Mouse (Mus musculus): Measurements from ENCODE around the gene Klhl29.

Gene Klhl29

DNA sequence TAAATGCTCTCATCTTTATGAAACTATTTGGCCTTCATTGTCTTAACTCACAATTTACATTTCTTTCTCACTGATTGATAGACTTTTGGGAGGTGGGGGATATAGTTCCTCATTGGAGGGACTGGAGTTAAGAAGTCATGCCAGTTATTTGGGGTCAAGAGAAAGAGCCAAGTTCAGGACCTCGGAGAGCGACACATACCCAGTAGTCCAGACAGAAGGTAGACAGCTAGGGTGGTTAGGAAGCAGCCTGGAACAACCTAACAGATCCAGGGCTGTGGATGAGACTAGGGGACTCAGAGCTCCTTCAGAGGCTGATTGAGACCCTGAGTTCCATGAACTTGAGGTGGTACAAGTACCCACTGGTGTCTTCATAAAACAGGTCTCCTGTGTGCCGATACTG is 264.1 kb downstream of the Klhl29 start:
- DNase-seq = no peak

DNA sequence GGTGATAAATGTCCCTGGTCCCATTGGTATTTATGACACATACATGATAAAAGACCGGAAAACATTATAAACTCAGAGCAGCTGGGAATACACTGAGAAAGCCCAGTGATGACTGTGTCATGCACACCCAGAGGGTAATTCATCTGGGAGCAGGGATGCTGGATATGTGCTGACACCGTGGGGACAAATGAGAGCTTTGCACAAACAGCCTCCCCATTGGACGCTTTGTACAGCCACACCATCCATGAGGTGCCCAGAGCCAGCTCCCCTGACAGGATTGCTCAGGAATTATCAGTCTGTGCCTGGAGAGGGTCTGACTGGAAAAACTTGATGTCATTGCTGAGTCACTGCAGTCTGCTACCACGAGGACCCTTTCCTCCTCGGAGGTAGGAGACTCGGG is 266.9 kb downstream of the Klhl29 start:
- no peak for DNase-seq

DNA sequence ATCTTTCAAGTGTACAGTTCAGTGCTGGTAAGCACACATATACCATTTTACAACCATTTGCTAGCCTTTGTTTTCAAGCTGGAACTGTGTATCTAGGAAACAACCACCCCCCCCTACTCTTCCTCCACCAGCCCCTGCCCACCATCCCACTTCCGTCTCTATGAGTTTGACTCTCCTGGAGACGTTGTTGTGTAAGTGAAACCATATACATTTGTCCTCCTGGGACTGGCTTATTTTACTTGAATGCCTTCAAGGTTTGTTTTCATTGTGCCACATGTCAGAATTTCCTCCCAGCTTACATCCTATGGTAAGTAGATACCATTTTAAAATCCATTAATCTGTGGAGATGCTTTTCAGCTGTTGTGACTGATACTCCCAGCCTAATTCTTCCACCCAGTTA is 267.7 kb downstream of the Klhl29 start:
- DNase-seq = no peak

DNA sequence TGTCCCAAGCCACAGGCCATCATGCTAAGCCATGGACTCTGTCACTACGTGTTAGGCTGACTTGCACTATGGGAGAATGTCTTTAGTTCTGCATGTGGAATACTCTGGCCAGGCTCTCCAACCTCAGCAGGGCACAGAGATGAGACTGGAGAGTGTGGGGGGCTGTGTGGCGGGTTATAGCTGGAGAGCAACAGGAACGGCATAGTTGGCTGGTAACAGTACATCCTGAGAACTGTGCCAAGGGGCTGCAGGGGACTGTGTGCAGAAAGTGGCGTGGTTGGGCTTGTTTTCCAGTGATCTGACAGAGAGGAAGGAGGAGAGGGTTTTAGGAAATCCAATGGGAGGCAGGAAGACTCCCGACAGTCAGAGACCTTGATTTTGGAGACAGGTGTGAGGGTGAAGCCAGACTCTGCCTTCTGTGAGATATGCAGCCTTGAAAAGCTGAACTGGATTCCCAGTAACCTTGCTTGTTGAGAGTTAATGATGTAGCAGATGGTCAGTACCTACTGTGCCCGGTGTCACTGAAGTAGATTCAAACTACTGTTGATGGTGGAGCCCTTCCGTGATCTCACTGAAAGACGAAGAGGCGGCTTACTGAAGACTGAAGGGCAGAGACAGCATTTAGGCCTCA is 270.9 kb downstream of the Klhl29 start:
- DNase-seq = peak; percentile 82 to 86

DNA sequence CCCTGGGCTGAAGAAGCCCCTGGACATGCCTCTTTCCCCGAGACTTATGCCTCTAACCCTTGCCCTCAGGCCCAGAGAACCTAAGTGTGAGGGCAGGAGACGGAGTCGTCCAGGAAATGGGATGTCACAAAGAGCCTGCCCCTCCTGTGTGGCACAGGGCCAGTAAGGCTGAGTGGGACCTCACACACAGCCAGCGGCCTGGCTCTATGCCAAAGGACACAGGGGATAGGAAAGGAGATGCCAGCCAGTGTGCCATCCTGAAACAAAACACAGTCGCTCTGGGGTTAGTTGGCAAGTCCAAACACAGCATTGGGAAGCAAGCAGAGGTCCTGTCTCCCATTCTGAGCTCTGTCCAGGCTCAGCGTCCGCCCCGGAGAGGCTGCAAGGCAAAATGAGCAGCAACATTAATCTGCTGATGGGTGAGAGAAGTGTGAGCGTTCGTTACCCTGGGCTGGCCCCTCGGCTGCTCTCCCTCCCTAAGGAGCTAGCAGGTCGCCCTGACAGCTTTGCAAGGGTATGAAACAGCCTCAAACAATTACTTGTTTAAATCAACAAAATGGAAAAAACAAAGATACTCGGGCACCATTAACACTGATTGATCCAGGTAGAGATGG is 274.0 kb downstream of the Klhl29 start:
- DNase-seq = peak; percentile 76 to 82

DNA sequence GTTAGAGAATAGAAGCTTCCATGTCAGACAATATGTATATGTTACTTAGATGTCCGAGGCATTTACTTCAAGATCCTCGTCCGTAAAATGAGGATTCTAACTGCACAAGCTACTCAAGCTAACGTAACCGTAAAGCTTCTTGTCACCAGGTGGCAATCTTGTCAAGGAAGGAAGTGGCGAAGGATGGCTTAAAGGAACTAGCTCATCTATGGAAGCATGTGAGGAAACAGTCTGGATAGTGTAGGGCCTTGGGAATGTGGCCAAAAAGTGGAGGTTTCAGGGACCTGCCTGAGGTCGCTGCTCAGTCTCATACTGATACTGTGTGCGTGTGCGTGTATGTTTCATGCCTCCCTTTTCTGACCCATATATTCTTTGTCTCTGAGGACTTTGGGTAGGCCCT is 275.9 kb downstream of the Klhl29 start:
- DNase-seq = peak; percentile 61 to 70

DNA sequence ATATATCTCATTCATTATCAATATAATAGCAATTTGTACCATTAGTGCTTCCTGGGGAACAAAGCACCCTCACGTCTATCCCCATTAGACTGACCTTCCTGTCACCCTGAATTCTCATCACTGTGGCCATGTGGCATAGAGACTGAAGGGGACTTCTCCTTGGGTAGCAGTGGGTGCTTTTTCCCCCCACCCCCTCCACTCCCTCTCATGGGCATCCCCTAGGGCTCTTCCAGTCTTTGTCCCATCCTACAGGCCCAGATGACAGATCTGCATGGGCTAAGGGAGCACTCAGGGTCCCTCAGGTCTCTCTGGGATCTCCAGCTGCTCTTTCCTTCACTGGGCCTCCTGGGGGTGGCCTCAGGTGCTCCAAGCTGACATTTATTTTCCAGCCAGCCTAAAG is 286.8 kb downstream of the Klhl29 start:
- DNase-seq = no peak

DNA sequence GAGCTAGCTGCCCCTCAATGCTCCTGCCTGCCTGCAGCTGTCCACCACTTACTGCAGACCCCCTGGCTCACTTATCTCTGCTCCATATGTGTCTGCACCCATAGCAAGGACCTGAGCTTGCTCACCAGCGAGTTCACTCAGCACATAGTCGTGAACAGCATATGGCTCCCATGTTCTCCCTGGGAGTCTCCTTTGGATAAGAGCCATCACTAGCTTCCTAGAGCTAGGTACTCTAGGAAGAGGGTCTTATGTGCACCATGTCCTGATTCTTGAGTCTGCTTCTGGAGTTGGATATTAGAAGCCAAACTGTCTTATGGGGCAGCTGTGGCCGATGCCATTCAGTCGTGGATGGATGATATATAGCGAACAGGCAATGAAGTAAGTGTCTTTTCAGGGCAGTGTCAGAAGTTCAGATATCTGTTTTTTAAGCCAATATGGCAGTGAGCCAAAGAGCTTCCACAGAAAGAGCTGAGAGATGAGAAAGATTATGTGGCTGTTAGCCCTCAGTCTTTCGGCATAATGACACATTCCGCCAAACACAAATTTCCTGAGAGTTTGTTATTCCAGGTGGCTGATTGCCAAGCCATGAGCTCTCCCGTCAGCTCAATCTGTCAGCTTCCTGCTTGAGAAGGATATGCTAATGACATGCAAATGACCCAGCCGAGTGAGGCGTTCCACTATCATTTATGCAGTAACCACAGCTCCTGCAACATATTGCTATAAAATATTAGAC is 287.5 kb downstream of the Klhl29 start:
- DNase-seq = peak; percentile 92 to 95

DNA sequence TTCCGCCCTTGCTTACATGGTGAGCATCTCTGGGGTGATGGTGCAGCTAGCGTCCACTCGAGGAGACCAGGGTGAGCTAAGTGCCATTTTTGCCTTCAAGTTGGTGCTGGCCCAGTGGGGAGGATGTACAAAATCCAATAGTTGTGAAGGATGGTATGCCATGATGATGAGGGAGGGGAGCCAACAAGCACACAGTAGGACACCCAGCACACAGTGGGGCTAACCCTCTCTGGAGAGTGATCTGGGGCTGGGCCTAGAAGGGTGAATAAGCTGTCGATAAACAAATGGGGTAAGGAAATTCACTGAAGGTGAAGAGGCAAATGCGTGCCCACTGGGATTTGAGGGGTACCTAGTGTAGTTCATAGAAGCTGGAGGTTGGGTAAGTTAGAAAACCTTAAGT is 290.8 kb downstream of the Klhl29 start:
- DNase-seq = no peak

DNA sequence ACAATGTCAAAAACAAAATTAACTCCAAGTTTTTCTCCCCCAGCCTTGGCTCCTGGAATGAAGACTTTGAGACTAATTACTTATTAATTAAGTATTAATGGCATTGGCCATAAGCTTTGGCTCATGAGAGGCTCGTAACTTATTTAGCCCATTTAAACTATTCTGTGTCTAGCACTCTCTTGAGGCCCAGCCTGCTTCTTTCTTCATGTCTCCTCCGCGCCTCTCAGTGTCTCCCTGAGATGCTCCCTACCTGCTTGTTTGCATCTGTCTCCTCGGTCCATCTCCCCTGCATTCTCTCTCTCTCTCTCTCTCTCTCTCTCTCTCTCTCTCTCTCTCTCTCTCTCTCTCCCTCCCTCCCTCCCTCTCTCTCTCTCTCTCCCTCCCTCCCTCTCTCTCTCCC is 294.0 kb downstream of the Klhl29 start:
- DNase-seq = no peak

DNA sequence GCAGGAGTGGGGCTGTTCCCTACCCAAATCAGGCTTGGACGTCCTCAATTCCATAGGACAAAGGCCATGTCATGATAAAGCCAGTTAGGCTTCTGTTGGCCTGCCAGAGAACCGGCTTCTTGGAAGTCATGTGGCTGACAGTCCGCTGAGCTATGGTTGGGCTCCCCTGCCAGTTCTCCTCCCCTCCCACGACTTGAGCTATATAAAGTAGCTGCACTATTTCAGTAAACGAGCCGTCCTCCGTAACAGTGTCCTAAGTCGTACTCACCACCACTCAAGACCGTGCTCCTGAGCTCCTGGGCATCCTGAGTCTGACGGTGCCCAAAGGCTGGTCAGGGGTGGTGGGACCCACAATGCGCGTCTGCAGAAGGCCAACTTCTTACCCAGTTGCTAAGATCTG is 302.3 kb downstream of the Klhl29 start:
- no peak for DNase-seq

DNA sequence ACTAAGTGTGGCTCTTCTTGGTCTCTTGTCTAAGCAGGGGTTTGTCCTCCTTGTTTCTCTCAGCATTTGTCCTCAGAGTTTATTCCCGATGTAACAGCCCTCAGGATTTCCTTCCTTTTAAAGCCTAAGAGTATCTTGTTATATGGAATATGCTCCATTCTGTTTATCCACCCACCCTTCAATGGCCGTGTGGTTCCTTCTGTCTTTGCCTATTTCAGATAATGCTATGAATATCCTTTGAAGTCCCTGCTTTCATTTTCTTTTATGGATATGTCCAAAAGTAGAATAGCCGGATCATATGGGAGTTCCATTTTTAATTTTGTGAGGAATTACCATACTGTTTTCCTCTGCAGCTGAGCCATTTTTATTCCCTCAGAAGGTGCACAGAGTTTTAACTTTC is 305.4 kb downstream of the Klhl29 start:
- no peak for DNase-seq

DNA sequence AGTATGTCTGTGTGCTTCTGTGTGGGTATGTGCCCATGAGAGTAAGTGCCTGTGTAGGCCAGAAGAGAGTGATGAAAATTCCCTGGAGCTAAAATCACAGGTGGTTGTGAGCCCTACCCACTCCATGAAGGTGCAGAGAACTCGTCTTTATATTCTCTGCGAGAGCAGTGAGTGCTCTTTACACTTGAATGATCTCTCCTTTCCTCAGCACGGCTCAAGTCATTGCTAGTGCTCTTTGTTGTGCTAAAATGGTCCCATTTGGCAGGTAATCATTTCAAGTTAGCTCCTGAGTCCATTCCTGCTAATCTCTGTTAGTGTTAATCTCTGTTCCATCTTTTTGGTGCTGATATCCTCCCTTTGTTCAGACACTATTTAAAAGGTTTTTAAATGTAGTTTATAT is 307.9 kb downstream of the Klhl29 start:
- DNase-seq = no peak

DNA sequence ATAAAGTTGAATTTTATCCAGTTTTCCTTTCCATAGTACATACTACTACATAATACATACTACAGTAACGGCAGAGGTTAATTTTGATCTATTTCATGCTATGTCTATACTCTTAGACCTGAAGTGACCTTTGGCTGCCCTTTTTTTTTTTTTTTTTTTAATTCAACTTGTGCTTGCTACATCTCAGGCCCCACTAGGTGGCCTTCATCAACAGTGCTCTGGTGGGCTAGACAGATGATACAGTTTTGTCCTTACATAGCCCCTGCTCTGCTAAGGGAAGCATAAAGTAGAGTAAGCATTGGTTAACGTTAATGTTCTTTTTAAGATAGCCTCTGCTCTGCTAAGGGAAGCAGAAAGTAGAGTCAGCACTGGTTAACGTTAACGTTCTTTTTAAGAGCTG is 327.4 kb downstream of the Klhl29 start:
- no peak for DNase-seq

DNA sequence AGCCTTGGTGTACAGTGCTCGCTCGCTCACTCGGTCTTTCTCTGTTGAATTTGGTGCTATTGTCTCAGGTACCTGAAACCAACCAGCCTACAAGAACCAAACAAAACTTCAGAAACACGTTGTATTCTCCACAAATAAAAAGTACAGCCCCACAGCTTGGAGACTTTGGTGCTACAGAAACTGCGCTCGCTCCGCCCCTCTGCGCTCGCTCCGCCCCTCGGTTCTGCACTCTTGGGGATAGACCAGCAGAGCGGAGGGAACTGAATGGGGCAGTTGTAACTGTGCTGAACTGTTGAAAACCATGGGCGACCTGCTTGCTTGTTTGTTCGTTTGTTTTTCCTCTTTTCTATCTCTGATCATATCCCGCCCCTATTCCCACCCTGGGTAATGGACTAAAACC is 331.3 kb downstream of the Klhl29 start:
- DNase-seq = no peak

DNA sequence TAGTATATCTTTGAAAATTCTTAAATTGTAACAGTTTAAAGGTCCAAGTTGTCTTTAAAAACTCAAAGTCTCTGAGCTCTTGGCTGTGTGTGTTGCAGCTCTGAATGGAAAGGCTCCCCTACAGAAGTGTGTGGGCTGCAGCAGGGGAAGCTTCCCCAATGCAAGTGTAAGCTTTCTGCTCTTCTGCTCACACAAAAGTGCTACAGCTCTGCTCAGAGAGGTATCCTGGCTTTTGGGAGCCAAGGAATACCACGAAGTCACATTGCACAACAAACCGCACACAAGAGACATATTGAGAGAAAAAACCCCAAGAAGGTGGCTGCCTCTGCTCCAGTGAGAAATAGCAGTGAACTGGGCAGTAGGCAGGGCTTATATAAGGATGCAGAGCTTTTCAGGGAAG is 337.5 kb downstream of the Klhl29 start:
- no peak for DNase-seq

DNA sequence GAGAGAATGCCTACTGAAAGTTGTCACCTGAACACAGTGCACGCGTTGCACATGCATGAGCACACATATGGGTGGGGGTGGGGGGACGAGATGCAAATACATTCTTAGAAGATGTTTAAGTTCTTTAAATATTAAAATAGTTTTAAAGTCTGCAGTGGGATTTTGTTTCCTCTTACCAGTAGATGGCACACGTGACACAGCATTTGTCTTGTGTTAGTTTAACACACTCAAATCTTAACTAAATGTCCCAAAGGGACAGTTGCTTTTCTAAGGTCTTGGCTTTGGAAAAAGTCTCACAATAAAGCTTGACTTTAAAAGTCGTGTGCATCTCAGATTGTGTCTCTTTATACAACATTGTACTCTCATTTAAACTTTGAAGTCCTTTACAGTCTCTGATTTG is 346.4 kb downstream of the Klhl29 start:
- no peak for DNase-seq

Measured in cerebellum, postnatal 10 days (tissue).